Mouse (Mus musculus): Measurements from ENCODE around the gene Dmc1. TPM values are rescaled to one million over a fixed set of nuclear protein-coding genes. Genes with fewer than 3 reads are reported as not detected.
A peak's percentile ranks its signal among the peaks of the same experiment; 100 is the strongest.

Gene Dmc1
- polyA plus RNA-seq (2016; fragmentation: Nextera tagmentation; extraction: Ambion mirVana): 1.2 and 1.5 TPM in 2 replicates

DNA sequence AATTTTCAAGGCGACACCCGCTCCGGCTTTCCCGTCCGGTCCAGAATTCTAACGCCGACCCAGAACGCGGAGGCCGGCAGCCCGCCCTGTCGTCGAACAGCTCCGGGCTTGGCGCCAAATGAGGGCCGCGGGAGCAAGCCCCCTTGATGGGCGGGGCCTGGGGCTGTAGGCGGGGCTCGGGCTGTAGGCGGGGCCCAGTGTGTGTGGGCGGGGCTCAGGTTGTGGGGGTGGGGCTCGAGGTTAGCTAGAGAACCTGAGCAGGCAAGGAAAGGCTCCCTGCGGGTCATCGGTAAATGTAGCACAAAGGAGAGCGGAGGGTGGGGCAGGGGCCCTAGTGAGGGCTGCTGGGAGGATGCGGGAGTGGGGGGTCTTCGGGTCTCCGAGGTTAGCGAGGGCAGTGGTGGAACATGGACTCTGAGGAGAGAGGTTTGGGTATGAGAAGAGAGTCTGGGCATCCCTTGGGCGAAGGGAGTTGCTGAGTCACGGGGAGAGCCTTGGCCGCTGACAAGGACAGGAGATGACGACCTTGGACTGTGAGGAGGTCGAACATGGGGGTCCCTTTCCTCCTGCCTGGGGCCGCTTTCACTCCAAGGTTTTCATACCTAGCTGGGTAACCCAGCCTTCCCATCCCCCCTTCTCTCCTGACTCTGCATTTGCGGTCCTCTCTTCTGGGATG lies at the start of gene Dmc1:
Dmc1 (minus strand) TSS at position 120 of the 676 bp plus-strand sequence.
- peaks cover 11% of the 10 kb centered on the region for H3K4me1 ChIP-seq
- H3K36me3 ChIP-seq: no peaks in the 10 kb centered on the region
- peak within 1 kb of the TSS; percentile 72 for H3K27ac ChIP-seq
- H3K9me3 ChIP-seq: no peaks in the 10 kb centered on the region
- 9% methylated on average over 37 of the region's 37 CpGs for WGBS
- peak; percentile 85 for DNase-seq (ENCODE audit: low spot score)
- H3K4me3 ChIP-seq: peak within 1 kb of the TSS; percentile 55
- peaks cover 29% of the 10 kb centered on the region for H3K27me3 ChIP-seq (ENCODE audit: insufficient read depth, poor library complexity, severe bottlenecking)

DNA sequence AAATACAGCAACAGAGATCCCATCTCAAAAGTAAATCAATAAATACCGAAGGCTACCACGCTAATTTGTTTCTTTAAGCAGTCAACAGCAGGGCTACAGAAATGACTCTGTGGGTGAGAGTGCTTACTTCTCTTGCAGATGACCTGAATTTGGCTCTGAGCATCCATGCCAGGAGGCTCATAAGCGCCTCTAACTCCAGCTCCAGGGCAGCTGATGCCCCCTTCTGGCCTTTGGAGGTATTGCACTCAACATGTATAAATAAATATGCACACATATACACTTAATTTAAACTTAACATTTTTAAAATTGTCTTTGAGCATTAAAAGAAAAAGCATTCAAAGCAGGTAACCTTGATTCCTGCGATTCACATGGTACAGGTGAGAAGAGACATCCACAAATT lies 46.6 kb upstream of the Dmc1 start:
- 68% methylated on average over 4 of the region's 4 CpGs for WGBS
- Histone ChIP-seq H3K4me1 (no peaks in the 10 kb centered on the region), H3K36me3 (no peaks in the 10 kb centered on the region), H3K9me3 (no peaks in the 10 kb centered on the region), H3K4me3 (no peak overlapping the region), H3K27me3 (ENCODE audit: insufficient read depth, poor library complexity, severe bottlenecking) (no peaks in the 10 kb centered on the region), H3K27ac (no peak overlapping the region)
- no peak for DNase-seq (ENCODE audit: low spot score)

DNA sequence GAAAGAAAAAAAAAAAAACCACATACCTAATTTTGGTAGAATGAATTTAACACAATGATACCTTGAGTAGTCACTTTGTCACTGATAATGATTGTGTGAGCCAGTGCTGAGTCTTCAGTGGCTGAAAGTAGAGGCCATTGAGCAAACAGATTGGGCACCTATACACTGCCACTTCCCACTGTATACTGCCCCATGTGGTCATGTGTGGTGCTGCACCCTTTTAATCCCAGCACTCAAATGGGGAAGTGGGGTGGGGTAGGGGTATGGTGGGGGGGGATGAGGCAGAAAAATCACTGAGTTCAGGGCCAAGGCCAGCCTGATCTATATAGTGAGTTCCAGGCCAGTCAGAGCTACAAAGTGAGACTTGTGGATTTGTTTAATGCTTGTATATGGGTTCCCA lies 45.7 kb upstream of the Dmc1 start:
- no peaks in the 10 kb centered on the region for H3K27me3 ChIP-seq (ENCODE audit: insufficient read depth, poor library complexity, severe bottlenecking)
- H3K4me1 ChIP-seq: no peaks in the 10 kb centered on the region
- DNase-seq (ENCODE audit: low spot score): no peak
- no peak overlapping the region for H3K27ac ChIP-seq
- H3K4me3 ChIP-seq: no peak overlapping the region
- no peaks in the 10 kb centered on the region for H3K9me3 ChIP-seq
- H3K36me3 ChIP-seq: no peaks in the 10 kb centered on the region

DNA sequence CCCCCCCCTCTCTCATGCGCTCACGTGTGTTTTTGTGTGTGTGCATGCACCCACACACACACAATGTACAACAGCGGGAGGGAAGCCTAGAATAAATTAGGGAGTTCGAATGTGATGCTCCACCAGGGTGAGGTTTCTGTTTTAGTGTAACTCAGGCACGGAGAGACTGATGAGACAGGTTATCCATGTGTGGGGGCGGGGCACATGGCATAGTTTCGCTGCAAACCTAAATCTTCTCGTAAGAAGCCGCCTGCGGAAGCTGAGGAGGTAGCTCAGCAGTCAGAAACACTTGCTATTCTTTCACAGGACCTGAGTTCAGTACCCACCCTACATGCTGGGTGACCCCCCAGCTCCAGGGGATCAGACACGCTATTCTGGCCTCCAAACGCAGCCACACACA lies 43.2 kb upstream of the Dmc1 start:
- H3K27me3 ChIP-seq (ENCODE audit: insufficient read depth, poor library complexity, severe bottlenecking): no peaks in the 10 kb centered on the region
- DNase-seq (ENCODE audit: low spot score): no peak
- 81% methylated on average over 12 of the region's 12 CpGs for WGBS
- no peaks in the 10 kb centered on the region for H3K9me3 ChIP-seq
- no peak overlapping the region for H3K27ac ChIP-seq
- no peaks in the 10 kb centered on the region for H3K4me1 ChIP-seq
- no peaks in the 10 kb centered on the region for H3K36me3 ChIP-seq
- H3K4me3 ChIP-seq: no peak overlapping the region

DNA sequence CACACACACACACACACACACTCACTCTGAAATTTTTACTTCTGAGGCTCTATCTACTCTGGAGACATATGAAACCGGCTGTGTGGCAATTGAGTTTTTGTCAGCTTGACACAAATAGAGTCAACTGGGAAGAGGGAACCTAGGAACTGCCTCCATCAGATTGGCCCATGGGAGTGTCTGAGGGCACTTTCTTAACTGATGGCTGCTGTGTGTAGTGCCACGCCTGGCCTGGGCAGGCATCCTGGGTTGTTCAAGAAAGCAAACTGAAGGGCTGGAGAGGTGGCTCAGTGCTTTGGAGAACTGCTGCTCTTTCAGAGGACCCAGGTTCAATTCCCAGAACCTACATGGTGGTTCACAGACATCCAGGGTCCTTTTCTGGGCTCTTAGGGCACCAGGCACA lies 40.6 kb upstream of the Dmc1 start:
- H3K9me3 ChIP-seq: no peaks in the 10 kb centered on the region
- DNase-seq (ENCODE audit: low spot score): no peak
- H3K4me1 ChIP-seq: 0 out of 2 replicates have a peak, but pooled peaks cover 5% of the 10 kb centered on the region
- 67% methylated on average over 2 of the region's 2 CpGs for WGBS
- no peak overlapping the region for H3K4me3 ChIP-seq
- no peaks in the 10 kb centered on the region for H3K36me3 ChIP-seq
- no peak overlapping the region for H3K27ac ChIP-seq
- H3K27me3 ChIP-seq (ENCODE audit: insufficient read depth, poor library complexity, severe bottlenecking): no peaks in the 10 kb centered on the region

DNA sequence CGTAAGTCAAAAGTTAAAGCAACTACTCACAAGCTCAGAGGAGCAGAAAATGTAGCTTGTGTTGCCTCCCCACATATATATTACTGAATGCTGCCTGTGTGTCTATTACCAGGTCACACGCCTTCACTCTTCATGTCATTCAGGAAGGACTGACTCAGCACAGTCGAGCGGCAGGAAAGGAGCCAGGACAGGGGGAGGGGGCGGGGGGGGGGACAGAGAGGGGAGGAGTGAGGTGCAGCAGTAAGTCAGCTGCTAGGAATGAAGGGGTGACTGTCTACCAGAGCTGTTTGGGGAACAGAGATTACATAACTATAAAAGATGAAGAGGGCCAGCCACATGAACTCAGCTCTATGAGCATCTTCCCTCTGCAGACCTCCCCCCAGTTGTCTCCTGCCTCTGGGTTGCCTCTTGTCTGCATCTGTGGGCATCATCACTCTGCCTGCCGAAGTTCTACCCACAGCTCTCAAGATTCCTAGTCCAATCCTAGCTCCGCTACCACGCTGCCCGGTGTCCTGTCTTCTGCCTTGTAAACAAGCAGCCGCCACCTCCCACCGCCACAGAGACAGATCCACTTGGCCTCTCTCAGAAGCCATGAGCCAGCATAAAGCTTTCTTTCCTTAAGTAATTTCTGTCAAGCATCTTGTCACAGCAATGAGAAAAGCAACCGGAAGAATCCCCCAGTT lies 36.4 kb upstream of the Dmc1 start:
- 68% methylated on average over 12 of the region's 12 CpGs for WGBS
- DNase-seq (ENCODE audit: low spot score): no peak
- Histone ChIP-seq H3K4me1 (0 out of 2 replicates have a peak, but pooled peaks cover 7% of the 10 kb centered on the region), H3K9me3 (no peaks in the 10 kb centered on the region), H3K27me3 (ENCODE audit: insufficient read depth, poor library complexity, severe bottlenecking) (no peaks in the 10 kb centered on the region), H3K36me3 (peaks cover 6% of the 10 kb centered on the region; the same call in 1 of the 2 replicates), H3K4me3 (no peak overlapping the region), H3K27ac (no peak overlapping the region)

DNA sequence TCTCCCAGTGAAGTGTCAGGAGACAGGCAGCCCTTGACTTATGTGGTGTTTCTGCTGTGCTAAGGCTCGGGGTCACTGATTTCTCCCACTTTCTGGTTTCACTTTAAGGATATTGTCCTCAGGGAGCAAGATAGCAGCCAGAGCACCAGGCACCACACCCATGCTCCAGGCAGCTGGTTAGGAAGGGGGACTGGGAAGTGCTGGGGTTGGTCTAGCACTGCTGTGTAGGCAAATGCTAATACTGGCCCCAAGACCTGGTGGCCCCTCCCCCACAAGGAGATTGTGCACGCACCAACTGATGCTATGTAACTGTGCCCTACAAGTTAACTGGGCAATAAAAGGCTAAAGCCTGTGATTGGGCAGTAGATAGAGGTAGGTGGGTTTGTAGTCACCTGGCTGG lies 25.6 kb upstream of the Dmc1 start:
- WGBS: 67% methylated on average over 2 of the region's 2 CpGs
- H3K27ac ChIP-seq: no peak overlapping the region
- H3K9me3 ChIP-seq: no peaks in the 10 kb centered on the region
- H3K36me3 ChIP-seq: peaks cover 31% of the 10 kb centered on the region
- DNase-seq (ENCODE audit: low spot score): no peak
- peaks cover 19% of the 10 kb centered on the region; the same call in 1 of the 2 replicates for H3K4me1 ChIP-seq
- H3K4me3 ChIP-seq: no peak overlapping the region
- no peaks in the 10 kb centered on the region for H3K27me3 ChIP-seq (ENCODE audit: insufficient read depth, poor library complexity, severe bottlenecking)

DNA sequence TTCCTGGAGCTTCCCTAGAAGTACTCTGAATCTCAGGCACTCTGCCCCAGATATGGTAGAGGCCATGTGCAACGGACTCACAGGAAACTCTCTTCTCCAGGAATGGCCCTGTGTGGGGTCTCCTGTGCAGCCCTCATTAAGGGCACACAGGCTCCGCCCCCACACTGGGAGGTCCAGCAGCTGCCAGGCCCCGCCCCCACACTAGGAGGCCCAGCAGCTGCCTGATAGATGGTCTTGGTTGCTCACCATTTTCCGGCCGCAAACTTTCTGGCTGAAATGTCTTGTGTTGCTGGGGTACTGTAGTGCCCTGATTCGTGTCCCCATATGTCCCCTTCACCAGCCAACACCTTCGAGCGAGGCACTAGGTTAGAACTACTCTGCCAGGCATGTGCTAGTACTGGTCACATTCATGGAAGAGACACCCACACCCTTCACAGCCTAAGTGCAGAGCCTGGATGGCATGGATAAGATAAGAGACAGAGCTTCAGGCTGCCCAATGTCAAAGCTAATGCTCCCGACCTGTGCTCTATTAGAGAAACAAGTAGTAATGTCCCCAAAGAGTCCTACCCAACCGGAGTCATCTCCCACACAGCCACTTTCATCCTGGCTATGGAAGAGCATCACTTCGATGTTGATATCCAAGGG lies 15.0 kb upstream of the Dmc1 start:
- H3K36me3 ChIP-seq: peaks cover 6% of the 10 kb centered on the region; the same call in 1 of the 2 replicates
- WGBS: 66% methylated on average over 11 of the region's 11 CpGs
- no peak overlapping the region for H3K4me3 ChIP-seq
- H3K27ac ChIP-seq: no peak overlapping the region
- 0 out of 2 replicates have a peak, but pooled peaks cover 3% of the 10 kb centered on the region for H3K4me1 ChIP-seq
- no peaks in the 10 kb centered on the region for H3K9me3 ChIP-seq
- no peaks in the 10 kb centered on the region for H3K27me3 ChIP-seq (ENCODE audit: insufficient read depth, poor library complexity, severe bottlenecking)
- no peak for DNase-seq (ENCODE audit: low spot score)

DNA sequence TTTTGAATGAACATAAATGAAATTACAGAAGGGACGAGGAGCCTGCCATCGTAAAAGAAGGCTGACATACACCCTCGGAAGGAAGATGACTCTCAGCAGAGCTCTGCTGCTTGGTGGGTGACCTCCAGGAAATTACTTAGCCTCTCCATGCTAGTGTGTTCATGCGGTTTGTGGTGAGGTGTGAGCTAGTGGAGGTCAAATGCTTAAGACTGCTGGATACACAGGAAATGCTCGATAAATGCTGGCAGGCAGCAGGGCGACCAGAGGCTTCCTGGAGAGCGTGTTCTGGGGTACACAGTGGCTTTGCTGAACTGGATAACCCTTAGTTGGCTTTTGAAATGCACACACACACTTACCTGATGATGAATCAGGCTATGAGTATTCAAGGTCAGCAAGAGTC lies 13.5 kb upstream of the Dmc1 start:
- Histone ChIP-seq H3K36me3 (peaks cover 7% of the 10 kb centered on the region; the same call in 1 of the 2 replicates), H3K4me3 (no peak overlapping the region), H3K9me3 (no peaks in the 10 kb centered on the region), H3K27me3 (ENCODE audit: insufficient read depth, poor library complexity, severe bottlenecking) (no peaks in the 10 kb centered on the region), H3K4me1 (0 out of 2 replicates have a peak, but pooled peaks cover 3% of the 10 kb centered on the region), H3K27ac (no peak overlapping the region)
- 88% methylated on average over 7 of the region's 7 CpGs for WGBS
- no peak for DNase-seq (ENCODE audit: low spot score)

DNA sequence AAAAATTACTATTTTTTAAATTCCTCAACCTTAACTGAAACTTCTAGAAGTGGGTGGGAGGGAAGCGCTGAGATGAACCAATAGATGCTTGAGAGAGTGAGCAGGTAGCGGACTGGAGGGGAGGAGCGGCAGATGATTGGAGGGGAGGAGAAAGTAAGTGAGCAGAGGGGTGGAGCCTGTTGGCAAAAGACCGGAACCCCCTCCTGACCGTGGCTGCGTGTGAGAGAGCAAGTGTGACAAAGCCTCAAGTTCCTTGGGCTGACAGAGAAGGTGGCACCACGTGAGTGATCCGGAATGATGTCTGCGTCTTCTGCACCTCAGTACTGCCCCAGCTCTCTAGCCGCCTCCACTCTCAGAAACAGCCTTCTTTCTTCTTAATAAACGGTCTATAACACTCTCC lies 12.2 kb upstream of the Dmc1 start:
- no peak for DNase-seq (ENCODE audit: low spot score)
- Histone ChIP-seq H3K4me1 (0 out of 2 replicates have a peak, but pooled peaks cover 3% of the 10 kb centered on the region), H3K27ac (no peak overlapping the region), H3K27me3 (ENCODE audit: insufficient read depth, poor library complexity, severe bottlenecking) (no peaks in the 10 kb centered on the region), H3K4me3 (no peak overlapping the region), H3K36me3 (peaks cover 7% of the 10 kb centered on the region; the same call in 1 of the 2 replicates), H3K9me3 (no peaks in the 10 kb centered on the region)
- 70% methylated on average over 11 of the region's 11 CpGs for WGBS

DNA sequence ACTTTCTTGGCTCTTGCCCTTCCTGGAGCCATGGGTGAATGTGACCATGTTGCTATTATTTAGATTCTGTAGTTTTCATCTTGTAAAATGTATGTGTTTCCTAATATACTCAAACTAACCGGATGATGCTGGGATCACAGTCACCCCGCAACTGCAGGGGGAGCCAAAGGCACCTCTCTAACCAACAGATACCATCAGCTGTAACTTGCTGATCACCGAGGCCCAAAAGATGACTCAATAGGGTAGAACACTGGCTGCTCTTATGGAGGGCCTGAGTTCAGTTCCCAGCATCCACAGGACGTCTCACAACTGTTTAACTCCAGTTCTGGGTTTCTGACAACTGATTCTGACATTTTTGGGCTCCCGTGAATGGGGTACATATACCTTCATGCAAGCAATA lies 11.8 kb upstream of the Dmc1 start:
- Histone ChIP-seq H3K27me3 (ENCODE audit: insufficient read depth, poor library complexity, severe bottlenecking) (no peaks in the 10 kb centered on the region), H3K9me3 (no peaks in the 10 kb centered on the region), H3K4me3 (no peak overlapping the region), H3K36me3 (peaks cover 7% of the 10 kb centered on the region; the same call in 1 of the 2 replicates), H3K27ac (no peak overlapping the region), H3K4me1 (0 out of 2 replicates have a peak, but pooled peaks cover 3% of the 10 kb centered on the region)
- 73% methylated on average over 5 of the region's 5 CpGs for WGBS
- no peak for DNase-seq (ENCODE audit: low spot score)

DNA sequence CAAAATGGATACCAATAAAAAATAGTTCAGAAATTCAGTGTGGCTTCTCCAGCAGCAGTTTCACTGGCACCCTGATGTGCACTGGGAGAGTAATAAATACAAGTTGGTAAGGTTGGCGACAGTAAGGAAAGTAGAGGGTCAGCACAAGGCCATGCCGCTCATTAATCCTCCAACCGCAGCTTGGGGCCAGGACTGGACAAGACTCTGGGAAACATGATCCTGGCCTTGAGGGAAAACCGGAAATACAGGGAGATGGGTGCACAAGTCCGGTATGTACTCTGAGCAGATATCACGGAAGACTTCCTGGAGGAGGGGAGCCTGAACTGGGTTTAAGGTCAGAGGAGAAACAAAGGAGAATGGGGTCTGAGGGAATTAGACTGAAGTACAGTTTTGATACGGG lies 10.6 kb upstream of the Dmc1 start:
- Histone ChIP-seq H3K4me1 (0 out of 2 replicates have a peak, but pooled peaks cover 3% of the 10 kb centered on the region), H3K4me3 (no peak overlapping the region), H3K27me3 (ENCODE audit: insufficient read depth, poor library complexity, severe bottlenecking) (no peaks in the 10 kb centered on the region), H3K27ac (no peak overlapping the region), H3K36me3 (peaks cover 7% of the 10 kb centered on the region; the same call in 1 of the 2 replicates), H3K9me3 (no peaks in the 10 kb centered on the region)
- DNase-seq (ENCODE audit: low spot score): no peak
- WGBS: 88% methylated on average over 7 of the region's 7 CpGs

DNA sequence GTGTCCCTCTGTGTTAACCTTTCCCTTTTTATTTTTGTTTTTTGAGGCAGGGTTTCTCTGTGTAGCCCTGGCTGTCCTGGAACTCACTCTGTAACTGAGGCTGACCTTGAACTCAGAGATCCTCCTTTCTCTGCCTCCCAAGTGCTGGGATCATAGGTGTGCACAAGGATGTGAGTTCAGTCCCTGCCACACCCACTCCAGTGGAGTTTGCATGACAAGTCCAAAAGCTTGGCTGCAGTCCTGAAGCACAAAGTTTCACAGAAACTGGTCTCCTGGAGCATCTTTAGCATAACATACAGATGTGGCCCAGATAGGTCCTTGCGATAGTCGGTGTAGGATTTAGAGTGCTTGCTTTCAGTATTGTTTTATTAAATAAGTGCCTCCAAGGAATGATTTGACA lies 4.3 kb upstream of the Dmc1 start:
- Histone ChIP-seq H3K4me3 (no peak overlapping the region), H3K9me3 (no peaks in the 10 kb centered on the region), H3K4me1 (peaks cover 11% of the 10 kb centered on the region), H3K36me3 (no peaks in the 10 kb centered on the region), H3K27me3 (ENCODE audit: insufficient read depth, poor library complexity, severe bottlenecking) (peaks cover 15% of the 10 kb centered on the region), H3K27ac (no peak overlapping the region)
- DNase-seq (ENCODE audit: low spot score): no peak
- 94% methylated on average over 2 of the region's 2 CpGs for WGBS
